Mouse (Mus musculus) spleen, adult 10 weeks (tissue): ENCODE measurements around the gene Ppm1j. TPM values are rescaled to one million over a fixed set of nuclear protein-coding genes. Genes with fewer than 3 reads are reported as not detected.

Experiments
- polyA plus RNA-seq: library from polyadenylated mRNA; stranded (reverse); fragments of 350-450 nt; fragmentation: Illumina TruSeq; extraction: RNeasy Lipid Tissue Mini Kit (QIAGEN cat#74804); gene quantifications from one replicate; pipeline ENCODE4 v1.2.3, GENCODE M21; 2015; ENCODE audit warnings: low replicate concordance; ENCODE audit not compliant: insufficient read depth

The Ppm1j gene
- polyA plus RNA-seq, result 3.7 TPM

GRCm38 (mm10) chr3:104780561-104781420 is at the start of gene Ppm1j:
Ppm1j (plus strand) TSS chr3:104781056.

GRCm38 (mm10) chr3:104781471-104781903 is 631 bp downstream of the Ppm1j start, which contains the start of gene Fam19a3:
Fam19a3 (minus strand) TSS chr3:104781840.

GRCm38 (mm10) chr3:104788075-104788474 is 7.2 kb downstream of the Ppm1j start, which contains the start of gene Rhoc:
Rhoc (plus strand) TSS chr3:104788375.

GRCm38 (mm10) chr3:104817991-104818748 is 37.3 kb downstream of the Ppm1j start, which contains the start of gene Mov10:
Mov10 (minus strand) TSS chr3:104818563.

Other genes starting within 250 kb of the Ppm1j start
- 49.9 TPM for gene Slc16a1, start 142.4 kb upstream of the Ppm1j start, polyA plus RNA-seq
- gene Fam19a3, start 784 bp downstream of the Ppm1j start, polyA plus RNA-seq, result 0.57 TPM
- 17.6 TPM for gene Rhoc, start 7.3 kb downstream of the Ppm1j start, polyA plus RNA-seq
- gene Mov10, start 37.5 kb downstream of the Ppm1j start, polyA plus RNA-seq, result 11.7 TPM
- gene St7l, start 82.9 kb downstream of the Ppm1j start, polyA plus RNA-seq, result 19.2 TPM
- 351 TPM for gene Capza1, start 83.4 kb downstream of the Ppm1j start, polyA plus RNA-seq
- 0.80 TPM for gene Wnt2b, start 180.9 kb downstream of the Ppm1j start, polyA plus RNA-seq